Mouse (Mus musculus) liver, embryonic 12.5 days (tissue): ENCODE data around the gene Slc25a38. TPM values are rescaled to one million over a fixed set of nuclear protein-coding genes. Genes with fewer than 3 reads are reported as not detected.

ENCODE experiments used
- ATAC-seq: fragments of 200-750 bp; cut with Nextera tagmentation; 2 replicates; pipeline ENCODE4 v1.8.0; 2017; ENCODE audit warnings: moderate number of reproducible peaks, mild to moderate bottlenecking, moderate library complexity
- H3K27ac ChIP-seq: fragments of 300-500 bp; sonication (generic); 2 replicates; pipeline ENCODE4 v1.5.1; 2016; ENCODE audit warnings: mild to moderate bottlenecking
- H3K27me3 ChIP-seq: fragments of 300-500 bp; sonication (generic); replicated peaks from 2 replicates; pipeline ENCODE4 v1.6.1; 2016; ENCODE audit warnings: mild to moderate bottlenecking, moderate library complexity
- H3K36me3 ChIP-seq: fragments of 300-500 bp; sonication (generic); 2 replicates; pipeline ENCODE4 v1.6.1; 2016; ENCODE audit warnings: mild to moderate bottlenecking, moderate library complexity
- H3K4me1 ChIP-seq: fragments of 300-500 bp; sonication (generic); 2 replicates; pipeline ENCODE4 v1.6.1; 2016
- H3K4me2 ChIP-seq: fragments of 300-500 bp; sonication (generic); 2 replicates; pipeline ENCODE4 v1.6.1; 2016; ENCODE audit warnings: mild to moderate bottlenecking, moderate library complexity
- H3K4me3 ChIP-seq: fragments of 300-500 bp; sonication (generic); 2 replicates; pipeline ENCODE4 v1.5.1; 2016; ENCODE audit warnings: mild to moderate bottlenecking, moderate library complexity
- H3K9ac ChIP-seq: fragments of 300-500 bp; sonication (generic); 2 replicates; pipeline ENCODE4 v1.6.1; 2016; ENCODE audit warnings: mild to moderate bottlenecking, moderate library complexity
- H3K9me3 ChIP-seq: fragments of 300-500 bp; sonication (generic); replicated peaks from 2 replicates; pipeline ENCODE4 v1.6.1; 2016; ENCODE audit warnings: mild to moderate bottlenecking, moderate library complexity
- WGBS: fragments of 180-500 bp; shearing (Covaris S2); methylation state at CpG from one replicate; pipeline ENCODE4 v1.1.7; 2016; ENCODE audit not compliant: insufficient replicate concordance; 5-methylcytosine and 5-hydroxymethylcytosine counted together
- polyA plus RNA-seq: library from polyadenylated mRNA; unstranded; fragments of >200 nt; fragmentation: Nextera tagmentation; extraction: Ambion mirVana; gene quantifications from 2 replicates; pipeline ENCODE4 v1.2.1, GENCODE M21; 2016

Gene Slc25a38
- polyA plus RNA-seq, 1 experiment from 2014 or later, result 144 TPM

DNA sequence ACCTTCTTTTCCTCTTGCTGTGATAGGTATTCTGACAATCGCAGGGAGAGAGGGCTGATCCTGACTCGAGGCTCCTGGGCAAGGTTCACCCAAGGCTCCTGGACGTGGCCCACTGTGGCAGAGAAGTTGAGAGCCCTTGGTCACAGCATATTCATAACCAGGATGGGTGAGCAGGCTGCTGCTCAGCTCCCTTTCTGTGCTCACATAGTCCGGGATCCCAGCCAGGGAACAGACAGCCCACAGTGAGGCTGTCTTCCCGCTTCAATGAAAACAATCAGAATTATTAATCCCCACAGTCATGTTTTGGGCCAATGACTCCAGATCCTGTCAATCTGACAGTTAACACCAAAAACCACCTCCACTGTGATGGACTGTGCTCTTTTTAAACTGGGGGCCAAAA lies 28.2 kb upstream of the Slc25a38 start:
- no peaks in the 10 kb centered on the region for H3K4me1 ChIP-seq
- 65% methylated on average over 5 of the region's 5 CpGs for WGBS

DNA sequence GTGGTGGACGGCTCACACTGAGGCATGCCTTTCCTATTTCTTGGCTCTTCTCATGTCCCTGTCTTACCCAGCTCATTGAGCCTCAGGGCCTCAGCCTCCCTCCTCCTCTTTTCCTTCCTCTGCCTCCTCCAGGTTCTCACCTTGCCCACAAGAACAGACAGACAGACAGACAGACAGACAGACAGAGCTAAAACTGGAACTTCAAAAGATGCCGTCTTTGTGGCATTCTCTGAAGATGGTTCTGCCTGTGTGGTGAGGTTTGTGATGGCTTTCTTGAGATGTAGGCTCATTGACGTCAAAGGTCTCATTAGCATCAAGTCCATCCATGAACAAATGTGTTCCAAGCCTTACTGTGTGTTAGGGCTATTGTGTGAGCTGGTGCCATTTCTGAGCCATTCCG lies 27.5 kb upstream of the Slc25a38 start:
- no peaks in the 10 kb centered on the region for H3K4me1 ChIP-seq
- 55% methylated on average over 4 of the region's 4 CpGs for WGBS
- ATAC-seq, result no peak
- H3K4me3 ChIP-seq, result no peak overlapping the region
- H3K9ac ChIP-seq, result no peak overlapping the region
- peaks cover 5% of the 10 kb centered on the region; the same call in 1 of the 2 replicates for H3K27me3 ChIP-seq
- H3K4me2 ChIP-seq, result no peak overlapping the region
- no peaks in the 10 kb centered on the region for H3K36me3 ChIP-seq
- H3K9me3 ChIP-seq, result no peaks in the 10 kb centered on the region
- H3K27ac ChIP-seq, result no peak overlapping the region

More for the DNA sequence above, 28.2 kb upstream of the Slc25a38 start:
- no peaks in the 10 kb centered on the region for H3K9me3 ChIP-seq
- no peak overlapping the region for H3K9ac ChIP-seq
- H3K4me2 ChIP-seq, result no peak overlapping the region
- H3K4me3 ChIP-seq, result no peak overlapping the region
- H3K27me3 ChIP-seq, result peaks cover 5% of the 10 kb centered on the region; the same call in 1 of the 2 replicates
- no peaks in the 10 kb centered on the region for H3K36me3 ChIP-seq
- no peak for ATAC-seq
- H3K27ac ChIP-seq, result no peak overlapping the region

DNA sequence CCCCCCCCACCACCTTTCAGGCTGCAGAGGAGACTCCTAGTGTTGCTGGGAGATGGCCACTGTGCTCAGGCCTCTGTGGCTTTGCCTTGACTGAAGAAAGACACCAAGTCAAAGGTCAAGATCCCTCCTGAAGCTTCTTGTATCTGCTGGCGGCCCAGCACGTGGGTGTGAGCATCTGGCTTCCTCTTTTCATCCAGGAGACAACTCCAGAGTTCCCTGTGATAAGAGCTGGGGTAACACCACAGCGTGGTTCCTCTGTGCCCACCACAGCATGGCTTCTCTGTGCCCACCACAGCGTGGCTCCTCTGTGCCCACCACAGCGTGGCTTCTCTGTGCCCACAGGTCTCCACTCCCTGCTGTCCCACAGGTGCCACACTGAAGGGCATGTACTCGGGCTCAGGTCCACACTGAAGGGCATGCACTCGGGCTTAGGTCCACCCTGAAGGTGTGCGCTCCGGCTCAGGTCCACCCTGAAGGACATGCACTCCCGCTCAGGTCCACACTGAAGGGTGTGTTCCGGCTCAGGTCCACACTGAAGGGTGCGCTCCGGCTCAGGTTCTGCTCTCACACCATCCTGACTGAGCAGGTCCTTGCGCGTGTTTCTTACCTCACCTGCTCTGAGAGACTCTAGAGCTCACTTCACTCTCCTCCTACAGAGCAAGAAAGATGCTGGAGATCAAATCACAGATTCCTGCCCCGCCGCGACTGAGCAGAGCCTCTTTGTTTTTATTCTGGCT lies 26.8 kb upstream of the Slc25a38 start:
- no peaks in the 10 kb centered on the region for H3K9me3 ChIP-seq
- no peak overlapping the region for H3K27ac ChIP-seq
- no peaks in the 10 kb centered on the region for H3K36me3 ChIP-seq
- no peak overlapping the region for H3K9ac ChIP-seq
- H3K4me2 ChIP-seq, result no peak overlapping the region
- ATAC-seq, result peak; percentile 18; the same call in 1 of the 2 replicates
- peaks cover 5% of the 10 kb centered on the region; the same call in 1 of the 2 replicates for H3K27me3 ChIP-seq
- 61% methylated on average over 18 of the region's 18 CpGs for WGBS
- no peaks in the 10 kb centered on the region for H3K4me1 ChIP-seq
- no peak overlapping the region for H3K4me3 ChIP-seq

DNA sequence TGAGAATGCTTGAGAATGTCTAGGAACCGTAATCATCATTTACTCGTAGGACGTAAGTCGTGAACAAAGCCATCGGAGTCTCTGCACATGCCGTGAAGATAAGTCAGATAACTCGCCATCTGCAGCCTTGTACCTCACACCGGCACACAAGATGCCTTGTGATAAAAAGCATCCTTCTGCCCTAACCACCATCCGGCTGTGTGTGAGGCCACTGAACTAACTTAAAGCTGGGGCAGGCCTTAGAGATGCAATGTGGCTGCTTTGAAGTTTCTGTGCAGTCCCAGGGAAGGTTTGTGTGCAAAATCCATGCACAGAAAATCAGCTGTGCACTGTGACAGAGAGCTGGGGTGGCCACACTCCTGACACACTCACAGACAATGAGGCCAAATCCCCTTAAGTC lies 25.8 kb upstream of the Slc25a38 start:
- H3K4me1 ChIP-seq, result no peaks in the 10 kb centered on the region
- no peak for ATAC-seq
- 67% methylated on average over 9 of the region's 9 CpGs for WGBS
- H3K27ac ChIP-seq, result no peak overlapping the region
- no peak overlapping the region for H3K4me3 ChIP-seq
- no peak overlapping the region for H3K4me2 ChIP-seq
- no peaks in the 10 kb centered on the region for H3K36me3 ChIP-seq
- no peak overlapping the region for H3K9ac ChIP-seq
- no peaks in the 10 kb centered on the region for H3K9me3 ChIP-seq
- H3K27me3 ChIP-seq, result peaks cover 5% of the 10 kb centered on the region; the same call in 1 of the 2 replicates

DNA sequence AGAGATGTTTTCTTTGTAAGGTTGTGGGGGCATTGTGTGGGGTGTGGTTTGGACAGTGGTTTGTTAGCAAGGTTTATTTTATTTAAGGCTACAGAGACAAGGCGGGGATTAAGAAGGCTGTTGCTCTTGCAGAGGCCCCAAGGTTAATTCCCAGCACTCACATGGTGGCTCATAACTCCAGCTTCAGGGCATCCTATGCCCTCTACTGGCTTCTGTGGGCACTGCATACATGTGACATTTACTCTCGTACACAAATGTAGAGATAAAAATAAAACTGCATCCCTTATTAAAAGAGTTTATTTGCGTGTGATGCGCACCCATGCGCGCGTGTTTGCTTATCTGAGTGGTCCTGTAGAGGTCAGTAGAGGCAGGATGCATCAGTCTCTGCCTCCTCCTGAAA lies 21.0 kb upstream of the Slc25a38 start:
- H3K4me3 ChIP-seq, result no peak overlapping the region
- WGBS, result 76% methylated on average over 7 of the region's 7 CpGs
- H3K9me3 ChIP-seq, result no peaks in the 10 kb centered on the region
- peaks cover 5% of the 10 kb centered on the region; the same call in 1 of the 2 replicates for H3K27me3 ChIP-seq
- no peak overlapping the region for H3K4me2 ChIP-seq
- H3K27ac ChIP-seq, result no peak overlapping the region
- ATAC-seq, result no peak
- no peaks in the 10 kb centered on the region for H3K36me3 ChIP-seq
- H3K9ac ChIP-seq, result no peak overlapping the region
- H3K4me1 ChIP-seq, result no peaks in the 10 kb centered on the region

DNA sequence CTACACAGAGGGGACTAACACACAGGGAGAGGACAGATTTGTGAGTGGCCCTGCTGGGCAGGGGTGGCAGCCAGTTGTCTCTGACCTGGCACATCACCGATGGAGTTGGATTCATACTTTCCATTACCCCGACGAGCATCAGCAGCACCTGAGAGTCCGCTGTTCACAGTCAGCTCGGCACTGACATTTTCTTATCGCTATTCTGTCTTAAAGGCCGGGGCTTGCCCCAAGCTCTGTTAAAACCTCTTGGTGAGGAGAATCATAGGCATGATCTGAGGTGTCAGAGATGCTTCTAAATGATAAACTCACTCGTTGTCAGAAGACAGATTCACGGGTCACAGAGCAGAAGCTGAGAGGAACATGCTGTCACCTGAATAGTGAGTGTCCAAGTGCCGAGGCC lies 19.1 kb upstream of the Slc25a38 start:
- 70% methylated on average over 10 of the region's 10 CpGs for WGBS
- no peak for ATAC-seq
- Histone ChIP-seq H3K4me3 (no peak overlapping the region), H3K27me3 (no peaks in the 10 kb centered on the region), H3K27ac (no peak overlapping the region), H3K36me3 (no peaks in the 10 kb centered on the region), H3K4me2 (no peak overlapping the region), H3K9ac (no peak overlapping the region), H3K4me1 (no peaks in the 10 kb centered on the region), H3K9me3 (no peaks in the 10 kb centered on the region)

DNA sequence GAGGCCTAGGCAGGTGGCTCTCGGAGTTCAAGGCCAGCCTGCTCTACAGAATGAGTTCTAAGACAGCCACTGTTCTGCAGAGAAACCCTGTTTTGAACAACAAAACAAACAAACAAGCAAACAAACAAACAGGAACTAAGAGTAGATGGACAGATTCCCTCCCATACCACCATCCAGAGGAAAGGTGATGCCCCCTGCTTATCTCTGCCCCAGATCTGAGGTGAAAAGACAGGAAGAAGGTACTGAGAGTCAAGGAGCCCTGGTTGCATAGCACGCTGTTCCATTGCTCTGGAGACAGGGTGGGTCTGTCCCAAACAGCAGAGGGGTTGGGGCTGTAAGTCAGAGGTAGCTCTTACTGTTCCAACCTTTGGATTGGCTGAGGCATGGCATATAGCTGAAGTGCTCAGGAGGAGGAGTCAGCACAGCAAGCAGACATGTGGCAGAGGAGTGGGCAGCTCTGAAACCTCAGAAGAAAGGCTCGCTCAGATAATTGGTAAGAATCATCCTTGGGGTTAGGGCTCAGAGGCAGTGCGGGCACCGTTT lies 18.4 kb upstream of the Slc25a38 start, which contains the start of gene Ccr8:
TSS of gene Ccr8 (plus strand) at position 419 of the 543 bp plus-strand sequence.
- Histone ChIP-seq H3K4me2 (no peak within 1 kb of the TSS), H3K9ac (no peak within 1 kb of the TSS), H3K36me3 (no peaks in the 10 kb centered on the region), H3K4me1 (no peaks in the 10 kb centered on the region), H3K4me3 (no peak within 1 kb of the TSS), H3K9me3 (no peaks in the 10 kb centered on the region), H3K27me3 (no peaks in the 10 kb centered on the region), H3K27ac (no peak within 1 kb of the TSS)
- 65% methylated on average over 5 of the region's 5 CpGs for WGBS
- no peak for ATAC-seq

DNA sequence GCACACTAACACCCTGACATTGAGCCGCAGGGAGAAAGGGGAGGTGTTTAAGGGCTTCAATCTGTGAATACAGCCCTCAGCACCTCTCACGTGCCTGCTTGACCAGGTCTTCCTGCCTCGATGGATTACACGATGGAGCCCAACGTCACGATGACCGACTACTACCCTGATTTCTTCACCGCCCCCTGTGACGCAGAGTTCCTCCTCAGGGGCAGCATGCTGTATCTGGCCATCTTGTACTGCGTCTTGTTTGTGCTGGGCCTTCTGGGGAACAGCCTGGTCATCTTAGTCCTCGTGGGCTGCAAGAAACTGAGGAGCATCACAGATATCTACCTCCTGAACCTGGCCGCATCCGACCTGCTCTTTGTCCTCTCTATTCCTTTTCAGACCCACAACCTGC lies 16.5 kb upstream of the Slc25a38 start:
- Histone ChIP-seq H3K4me1 (no peaks in the 10 kb centered on the region), H3K36me3 (no peaks in the 10 kb centered on the region), H3K9me3 (no peaks in the 10 kb centered on the region), H3K4me3 (no peak overlapping the region), H3K4me2 (no peak overlapping the region), H3K9ac (no peak overlapping the region), H3K27me3 (no peaks in the 10 kb centered on the region), H3K27ac (no peak overlapping the region)
- no peak for ATAC-seq
- WGBS, result 72% methylated on average over 13 of the region's 13 CpGs

DNA sequence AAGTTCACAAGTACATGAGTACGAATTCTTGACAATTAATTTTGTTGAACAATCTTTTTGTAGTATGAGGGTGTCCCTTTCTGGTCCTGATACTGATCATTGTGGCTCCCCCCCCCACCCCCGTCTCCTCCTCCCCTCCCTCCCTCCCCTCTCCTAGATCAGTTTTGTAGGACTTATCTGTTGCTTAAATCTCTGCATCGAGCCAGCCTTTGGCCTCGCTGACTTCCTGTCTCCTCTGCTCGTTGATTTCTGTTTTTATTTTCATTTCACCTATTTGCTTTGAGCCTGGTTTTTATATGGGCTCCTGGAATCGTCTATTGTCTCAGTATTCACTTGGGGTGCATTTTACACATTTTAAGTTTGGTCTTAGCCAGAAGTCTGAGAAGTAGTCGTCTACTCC lies 14.3 kb upstream of the Slc25a38 start:
- Histone ChIP-seq H3K27me3 (no peaks in the 10 kb centered on the region), H3K27ac (no peak overlapping the region), H3K9ac (no peak overlapping the region), H3K36me3 (no peaks in the 10 kb centered on the region), H3K4me2 (no peak overlapping the region), H3K4me1 (0 out of 2 replicates have a peak, but pooled peaks cover 3% of the 10 kb centered on the region), H3K4me3 (no peak overlapping the region), H3K9me3 (no peaks in the 10 kb centered on the region)
- ATAC-seq, result no peak
- 34% methylated on average over 7 of the region's 7 CpGs for WGBS

DNA sequence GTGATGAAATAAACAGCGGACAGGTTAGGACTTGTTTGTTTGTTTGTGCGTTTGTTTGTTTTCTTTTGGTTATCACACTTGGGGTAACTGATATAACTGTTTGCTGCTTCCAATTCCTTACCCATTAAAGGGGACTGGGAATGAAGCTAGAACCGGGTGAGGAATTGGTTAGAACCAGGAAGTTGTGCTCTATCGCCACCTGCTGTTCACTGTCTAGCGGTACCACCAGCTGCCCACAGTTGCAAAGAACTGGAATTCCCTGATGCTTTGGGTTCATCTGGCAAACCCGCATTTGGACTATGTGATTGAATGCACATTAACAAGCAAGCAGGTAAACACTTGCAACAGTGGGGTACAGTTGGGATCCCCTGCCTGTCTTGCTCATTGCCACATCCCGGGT lies 11.5 kb upstream of the Slc25a38 start:
- no peak overlapping the region for H3K4me2 ChIP-seq
- 0 out of 2 replicates have a peak, but pooled peaks cover 3% of the 10 kb centered on the region for H3K4me1 ChIP-seq
- H3K9ac ChIP-seq, result no peak overlapping the region
- no peaks in the 10 kb centered on the region for H3K36me3 ChIP-seq
- H3K27me3 ChIP-seq, result no peaks in the 10 kb centered on the region
- WGBS, result 15% methylated on average over 7 of the region's 7 CpGs
- no peak overlapping the region for H3K4me3 ChIP-seq
- H3K27ac ChIP-seq, result no peak overlapping the region
- ATAC-seq, result no peak
- H3K9me3 ChIP-seq, result peaks cover 11% of the 10 kb centered on the region; the same call in 1 of the 2 replicates

DNA sequence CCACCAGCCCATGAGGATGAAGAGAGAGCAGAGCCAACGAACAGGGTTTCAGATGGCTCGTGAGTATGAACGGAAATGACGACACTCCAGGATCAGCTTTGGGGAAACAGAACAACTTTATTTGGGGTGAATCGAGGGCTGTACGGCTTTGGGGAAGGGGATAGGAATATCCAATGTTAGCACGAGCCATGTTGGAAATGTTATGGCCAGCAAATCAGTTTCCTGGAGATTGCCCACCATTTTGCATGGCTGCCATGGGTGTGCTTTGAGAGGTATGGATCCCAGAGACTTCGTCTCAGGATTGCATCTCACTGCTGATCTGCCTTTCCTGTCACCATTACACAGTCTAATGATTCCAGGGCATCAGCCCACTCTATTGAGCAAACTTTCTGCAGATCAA lies 10.9 kb upstream of the Slc25a38 start:
- ATAC-seq, result no peak
- no peak overlapping the region for H3K9ac ChIP-seq
- WGBS, result 76% methylated on average over 8 of the region's 8 CpGs
- H3K4me2 ChIP-seq, result no peak overlapping the region
- H3K4me1 ChIP-seq, result 0 out of 2 replicates have a peak, but pooled peaks cover 3% of the 10 kb centered on the region
- H3K9me3 ChIP-seq, result peaks cover 11% of the 10 kb centered on the region; the same call in 1 of the 2 replicates
- H3K36me3 ChIP-seq, result no peaks in the 10 kb centered on the region
- H3K27me3 ChIP-seq, result no peaks in the 10 kb centered on the region
- no peak overlapping the region for H3K27ac ChIP-seq
- no peak overlapping the region for H3K4me3 ChIP-seq

DNA sequence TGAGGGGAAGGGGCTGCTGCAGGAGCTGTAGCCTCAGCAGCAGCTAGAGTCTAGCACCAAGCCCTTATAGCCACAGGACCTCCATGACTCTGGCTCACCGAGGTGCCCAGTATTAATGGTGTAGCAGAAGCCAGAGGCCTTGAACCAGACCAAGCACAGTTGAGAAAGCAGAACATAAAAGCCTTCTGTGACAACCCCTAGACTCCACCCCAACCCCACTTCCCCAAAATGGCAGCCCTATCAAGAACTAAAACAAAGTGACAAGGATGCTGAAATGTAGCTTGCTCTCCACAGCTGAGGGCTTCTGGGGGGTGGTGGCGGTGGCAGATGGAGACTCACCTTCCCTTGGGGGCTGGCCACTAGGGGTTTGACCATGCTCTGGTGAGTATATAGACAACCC lies 9.0 kb upstream of the Slc25a38 start:
- Histone ChIP-seq H3K27ac (no peak overlapping the region), H3K4me2 (no peak overlapping the region), H3K4me1 (0 out of 2 replicates have a peak, but pooled peaks cover 3% of the 10 kb centered on the region), H3K9ac (no peak overlapping the region), H3K36me3 (no peaks in the 10 kb centered on the region), H3K4me3 (no peak overlapping the region), H3K9me3 (peaks cover 11% of the 10 kb centered on the region; the same call in 1 of the 2 replicates), H3K27me3 (no peaks in the 10 kb centered on the region)
- 84% methylated on average over 2 of the region's 2 CpGs for WGBS
- ATAC-seq, result no peak
